ENCODE assay signal across 31 mouse cellular contexts in genomic region chr4:151161869-151162268, GRCm38 (mm10).
DNase-seq lines count a peak whose midpoint lies in the region; ATAC-seq and TF ChIP-seq lines count a peak whose summit lies in the region.
"Had no signal": no experiment of that assay in that cellular context is flagged by ENCODE, and none has a peak within 500 bp of the region (broad histone marks: within the 10 kb centered on the region; RNA-seq: fewer than 3 reads in every experiment).

No protein-coding gene starts in this region.

- H3K9ac ChIP-seq in embryonic facial prominence, embryonic 11.5 days (replicated peaks; ENCODE audit: low read length), result no peak overlapping the region
- no peak overlapping the region for H3K9ac ChIP-seq in limb, embryonic 14.5 days (ENCODE audit: low read depth, low read length, severe bottlenecking)
- H3K9ac ChIP-seq: embryonic facial prominence, embryonic 12.5 days; heart, embryonic 12.5 days; hindbrain, embryonic 15.5 days; limb, embryonic 15.5 days; liver, embryonic 13.5 days; lung, embryonic 15.5 days; midbrain, embryonic 13.5 days; stomach, embryonic 15.5 days had no signal

- 49% methylated on average over 6 of the region's 6 CpGs for WGBS in embryonic facial prominence, embryonic 11.5 days
- 45% methylated on average over 6 of the region's 6 CpGs for WGBS in limb, embryonic 14.5 days

- no peak for TF ChIP-seq POLR2A in limb, embryonic 14.5 days (IDR thresholded peaks at IDR 0.05; ENCODE audit: borderline replicate concordance, extremely low read depth, insufficient read depth, insufficient read length)

- DNase-seq in kidney, postnatal 4 days, result peak; percentile 64 to 70
- DNase-seq in kidney, postnatal 36 days, result no peak
- peak; percentile 61 for DNase-seq in ZHBTc4 (ENCODE audit: low read depth, low spot score)
- peak; percentile 56 for DNase-seq in embryonic facial prominence, embryonic 11.5 days (ENCODE audit: low spot score)
- DNase-seq in limb, embryonic 14.5 days (ENCODE audit: low spot score), result peak; percentile 19
- DNase-seq in ovary, adult 18-20 months (ENCODE audit: low spot score), result no peak
- DNase-seq in gastrocnemius, postnatal 10 days, result no peak
- no peak for DNase-seq in urinary bladder, adult 2 months (ENCODE audit: low spot score)
- DNase-seq: adrenal gland, postnatal 14 days; cerebellum, adult 11 months; cerebellum, adult 9-10 months; cerebellum, postnatal 36 days; heart, adult 2 months; kidney, adult 2 months; liver, embryonic 13.5 days; lung, postnatal 36 days; retina, postnatal 1 day; right cerebral cortex, postnatal 14 days had no signal

- H3K4me2 ChIP-seq in embryonic facial prominence, embryonic 11.5 days (ENCODE audit: low read depth, low read length), result no peak overlapping the region
- no peak overlapping the region for H3K4me2 ChIP-seq in limb, embryonic 14.5 days (replicated peaks; ENCODE audit: low read depth, low read length, severe bottlenecking)
- H3K4me2 ChIP-seq: embryonic facial prominence, embryonic 12.5 days; heart, embryonic 12.5 days; hindbrain, embryonic 15.5 days; limb, embryonic 15.5 days; liver, embryonic 13.5 days; lung, embryonic 15.5 days; midbrain, embryonic 13.5 days; stomach, embryonic 15.5 days had no signal

- H3K27ac ChIP-seq in embryonic facial prominence, embryonic 11.5 days (replicated peaks; ENCODE audit: low read depth, low read length), result no peak overlapping the region
- no peak overlapping the region for H3K27ac ChIP-seq in limb, embryonic 14.5 days (replicated peaks; ENCODE audit: low read depth, low read length)
- H3K27ac ChIP-seq: embryonic facial prominence, embryonic 12.5 days; forebrain, embryonic 10.5 days; gastrocnemius, adult 2 months; heart, adult 2 months; hindbrain, embryonic 15.5 days; limb, embryonic 15.5 days; liver, embryonic 13.5 days; lung, embryonic 15.5 days; midbrain, embryonic 13.5 days; stomach, embryonic 15.5 days had no signal

- H3K27me3 ChIP-seq in embryonic facial prominence, embryonic 11.5 days (ENCODE audit: control insufficient read depth, insufficient read depth, low read length), result no peaks in the 10 kb centered on the region
- H3K27me3 ChIP-seq in limb, embryonic 14.5 days (ENCODE audit: control insufficient read depth, insufficient read depth, low read length), result no peaks in the 10 kb centered on the region
- H3K27me3 ChIP-seq: CH12.LX; liver, embryonic 13.5 days had no signal

- no peak for ATAC-seq in embryonic facial prominence, embryonic 11.5 days (replicated peaks; ENCODE audit: insufficient number of reproducible peaks, low FRiP score, low TSS enrichment, low read depth)
- no peak for ATAC-seq in limb, embryonic 14.5 days (ENCODE audit: low FRiP score, low read depth)
- ATAC-seq: forebrain, embryonic 16.5 days; midbrain, embryonic 13.5 days; Patski had no signal

- H3K4me3 ChIP-seq in embryonic facial prominence, embryonic 11.5 days (ENCODE audit: low read depth, low read length), result no peak overlapping the region
- H3K4me3 ChIP-seq in limb, embryonic 14.5 days (replicated peaks; ENCODE audit: low read length), result no peak overlapping the region
- H3K4me3 ChIP-seq: embryonic facial prominence, embryonic 12.5 days; forebrain, embryonic 10.5 days; gastrocnemius, adult 2 months; heart, adult 2 months; heart, embryonic 12.5 days; hindbrain, embryonic 15.5 days; limb, embryonic 15.5 days; liver, embryonic 13.5 days; lung, embryonic 15.5 days; midbrain, embryonic 13.5 days; stomach, embryonic 15.5 days had no signal

- no peaks in the 10 kb centered on the region for H3K4me1 ChIP-seq in embryonic facial prominence, embryonic 11.5 days (ENCODE audit: control insufficient read depth, insufficient read depth, low read length)
- H3K4me1 ChIP-seq in limb, embryonic 14.5 days (ENCODE audit: control insufficient read depth, insufficient read depth, low read length), result no peaks in the 10 kb centered on the region
- H3K4me1 ChIP-seq: embryonic facial prominence, embryonic 12.5 days; heart, embryonic 12.5 days; liver, embryonic 13.5 days; stomach, embryonic 15.5 days had no signal

- H3K36me3 ChIP-seq in embryonic facial prominence, embryonic 11.5 days (replicated peaks; ENCODE audit: control insufficient read depth, insufficient read depth, low read depth, low read length), result no peaks in the 10 kb centered on the region
- H3K36me3 ChIP-seq in limb, embryonic 14.5 days (ENCODE audit: control insufficient read depth, insufficient read depth, low read length), result no peaks in the 10 kb centered on the region
- H3K36me3 ChIP-seq: embryonic facial prominence, embryonic 12.5 days; forebrain, embryonic 10.5 days; G1E; heart, embryonic 12.5 days; hindbrain, embryonic 15.5 days; limb, embryonic 15.5 days; liver, embryonic 13.5 days; lung, embryonic 15.5 days; midbrain, embryonic 13.5 days; stomach, embryonic 15.5 days had no signal

- no peaks in the 10 kb centered on the region for H3K9me3 ChIP-seq in embryonic facial prominence, embryonic 11.5 days (replicated peaks; ENCODE audit: control insufficient read depth, low read length)
- no peaks in the 10 kb centered on the region for H3K9me3 ChIP-seq in limb, embryonic 14.5 days (ENCODE audit: control insufficient read depth, low read length)
- H3K9me3 ChIP-seq: embryonic facial prominence, embryonic 12.5 days; forebrain, embryonic 10.5 days; heart, embryonic 12.5 days; hindbrain, embryonic 15.5 days; limb, embryonic 15.5 days; liver, embryonic 13.5 days; lung, embryonic 15.5 days; midbrain, embryonic 13.5 days; stomach, embryonic 15.5 days had no signal

Comparison
In these comparisons a context has a peak if more than half of its experiments do, and no peak if none do; other contexts are left out.
1. DNase-seq: peak in kidney, postnatal 4 days (2 of 2), ZHBTc4 (single experiment), embryonic facial prominence, embryonic 11.5 days (single experiment) and limb, embryonic 14.5 days (single experiment); none in kidney, postnatal 36 days (0 of 2), ovary, adult 18-20 months (single experiment), gastrocnemius, postnatal 10 days (single experiment) and urinary bladder, adult 2 months (single experiment).